Mouse (Mus musculus) kidney, postnatal 0 days (tissue): Measurements from ENCODE around the gene Sugct. TPM values are rescaled to one million over a fixed set of nuclear protein-coding genes. Genes with fewer than 3 reads are reported as not detected.

Experiments used
- ATAC-seq: fragments of 200-750 bp; cut with Nextera tagmentation; replicated peaks from 2 replicates; pipeline ENCODE4 v1.8.0; 2017; ENCODE audit warnings: low read depth, moderate number of reproducible peaks, moderate TSS enrichment, moderate library complexity; ENCODE audit not compliant: low FRiP score
- DNase-seq: peaks from one replicate; pipeline ENCODE4 v3.0.0-alpha.2; 2016; ENCODE audit warnings: low spot score
- H3K27ac ChIP-seq: fragments of 300-500 bp; sonication (generic); 2 replicates; pipeline ENCODE4 v1.5.1; 2014; ENCODE audit warnings: mild to moderate bottlenecking
- H3K27me3 ChIP-seq: fragments of 300-500 bp; sonication (generic); 2 replicates; pipeline ENCODE4 v1.6.1; 2014; ENCODE audit warnings: low read length, mixed read lengths; ENCODE audit not compliant: insufficient read depth
- H3K36me3 ChIP-seq: fragments of 300-500 bp; sonication (generic); 2 replicates; pipeline ENCODE4 v1.6.1; 2014; ENCODE audit warnings: low read length, mixed read lengths; ENCODE audit not compliant: insufficient read depth
- H3K4me1 ChIP-seq: fragments of 300-500 bp; sonication (generic); replicated peaks from 2 replicates; pipeline ENCODE4 v1.6.1; 2014; ENCODE audit warnings: antibody characterized with exemption, low read length, mixed read lengths; ENCODE audit not compliant: insufficient read depth
- H3K4me2 ChIP-seq: fragments of 300-500 bp; sonication (generic); 2 replicates; pipeline ENCODE4 v1.6.1; 2014; ENCODE audit warnings: mild to moderate bottlenecking, low read length, moderate library complexity, mixed read lengths
- H3K4me3 ChIP-seq: fragments of 300-500 bp; sonication (generic); replicated peaks from 2 replicates; pipeline ENCODE4 v1.5.1; 2014; ENCODE audit warnings: low read depth, low read length
- H3K9ac ChIP-seq: fragments of 300-500 bp; sonication (generic); 2 replicates; pipeline ENCODE4 v1.6.1; 2014; ENCODE audit warnings: low read depth, low read length
- H3K9me3 ChIP-seq: fragments of 300-500 bp; sonication (generic); replicated peaks from 2 replicates; pipeline ENCODE4 v1.6.1; 2016; ENCODE audit warnings: low read length, inconsistent platforms, mixed read lengths
- CTCF ChIP-seq: IDR thresholded peaks from 2 replicates; pipeline ENCODE4 v1.5.1; 2016; ENCODE audit warnings: antibody characterized with exemption, low read depth, mild to moderate bottlenecking, moderate library complexity
- WGBS: fragments of 180-500 bp; shearing (Covaris S2); extraction: QIAGEN DNeasy Blood & Tissue Kit; methylation state at CpG from one replicate; pipeline ENCODE4 v1.1.7; 2014; 5-methylcytosine and 5-hydroxymethylcytosine counted together
- polyA plus RNA-seq: library from polyadenylated mRNA; unstranded; fragments of >200 nt; fragmentation: Nextera tagmentation; extraction: Ambion mirVana; gene quantifications from 2 replicates; pipeline ENCODE4 v1.2.1, GENCODE M21; 2015

The Sugct gene
- polyA plus RNA-seq, 1 experiment from 2014 or later: 33.1 TPM

- no peaks in the 10 kb centered on the region for H3K27me3 ChIP-seq
- H3K27ac ChIP-seq: no peak overlapping the region
- TF ChIP-seq CTCF: peak; percentile 83
- no peak for ATAC-seq
- H3K4me1 ChIP-seq: no peaks in the 10 kb centered on the region
- no peaks in the 10 kb centered on the region for H3K9me3 ChIP-seq
- no peak overlapping the region for H3K4me2 ChIP-seq
- no peak overlapping the region for H3K9ac ChIP-seq
- DNase-seq: peak; percentile 84
- H3K4me3 ChIP-seq: no peak overlapping the region
- H3K36me3 ChIP-seq: no peaks in the 10 kb centered on the region
- 47% methylated on average over 7 of the region's 7 CpGs for WGBS
These were observed 263.0 kb downstream of the Sugct start for GRCm38 (mm10) chr13:17432139-17432916.

- no peak overlapping the region for H3K9ac ChIP-seq
- DNase-seq: no peak
- ATAC-seq: no peak
- H3K27me3 ChIP-seq: no peaks in the 10 kb centered on the region
- no peak overlapping the region for H3K27ac ChIP-seq
- no peaks in the 10 kb centered on the region for H3K9me3 ChIP-seq
- no peak for TF ChIP-seq CTCF
- H3K4me1 ChIP-seq: no peaks in the 10 kb centered on the region
- H3K4me2 ChIP-seq: no peak overlapping the region
- no peak overlapping the region for H3K4me3 ChIP-seq
- H3K36me3 ChIP-seq: no peaks in the 10 kb centered on the region
- 88% methylated on average over 6 of the region's 6 CpGs for WGBS
These were observed 273.5 kb downstream of the Sugct start for GRCm38 (mm10) chr13:17421875-17422274.

- no peaks in the 10 kb centered on the region for H3K9me3 ChIP-seq
- no peak for TF ChIP-seq CTCF
- no peak overlapping the region for H3K4me2 ChIP-seq
- no peak overlapping the region for H3K4me3 ChIP-seq
- no peaks in the 10 kb centered on the region for H3K36me3 ChIP-seq
- DNase-seq (no peak), ATAC-seq (no peak)
- WGBS: 86% methylated on average over 1 of the region's 1 CpGs
- H3K4me1 ChIP-seq: no peaks in the 10 kb centered on the region
- H3K27ac ChIP-seq: no peak overlapping the region
- no peak overlapping the region for H3K9ac ChIP-seq
- H3K27me3 ChIP-seq: no peaks in the 10 kb centered on the region
These were observed 274.8 kb downstream of the Sugct start for GRCm38 (mm10) chr13:17420557-17420956.

- WGBS: 93% methylated on average over 8 of the region's 8 CpGs
- Histone ChIP-seq H3K27ac (no peak overlapping the region), H3K9me3 (no peaks in the 10 kb centered on the region), H3K27me3 (no peaks in the 10 kb centered on the region), H3K36me3 (no peaks in the 10 kb centered on the region), H3K4me1 (no peaks in the 10 kb centered on the region), H3K4me2 (no peak overlapping the region), H3K9ac (no peak overlapping the region), H3K4me3 (no peak overlapping the region)
- DNase-seq (no peak), ATAC-seq (no peak)
- TF ChIP-seq CTCF: no peak
These were observed 352.5 kb downstream of the Sugct start for GRCm38 (mm10) chr13:17342836-17343235.

GRCm38 (mm10) chr13:17335885-17336540 lies 359.3 kb downstream of the Sugct start:
- 75% methylated on average over 4 of the region's 4 CpGs for WGBS
- Histone ChIP-seq H3K36me3 (no peaks in the 10 kb centered on the region), H3K27ac (no peak overlapping the region), H3K27me3 (no peaks in the 10 kb centered on the region), H3K4me3 (no peak overlapping the region), H3K9ac (no peak overlapping the region), H3K9me3 (no peaks in the 10 kb centered on the region), H3K4me2 (no peak overlapping the region), H3K4me1 (no peaks in the 10 kb centered on the region)
- no peak for ATAC-seq
- TF ChIP-seq CTCF: no peak
- no peak for DNase-seq

GRCm38 (mm10) chr13:17326863-17327262 lies 368.5 kb downstream of the Sugct start:
- no peak for DNase-seq
- 66% methylated on average over 4 of the region's 4 CpGs for WGBS
- Histone ChIP-seq H3K27ac (no peak overlapping the region), H3K9ac (no peak overlapping the region), H3K27me3 (no peaks in the 10 kb centered on the region), H3K9me3 (no peaks in the 10 kb centered on the region), H3K4me1 (no peaks in the 10 kb centered on the region), H3K4me2 (no peak overlapping the region), H3K36me3 (no peaks in the 10 kb centered on the region), H3K4me3 (no peak overlapping the region)
- ATAC-seq: no peak
- no peak for TF ChIP-seq CTCF
